Mouse (Mus musculus) megakaryocyte, embryonic 14.5 days (primary cell): ENCODE measurements at regions not wholly inside any gene's neighbourhood (a gene's known extent, or its start where the extent isn't known, plus 50 kb on each side); places are given as distances from the start of the nearest gene placed in this dataset.

Source experiments
- H3K27me3 ChIP-seq: replicated peaks from 2 replicates; pipeline ENCODE3; 2012; ENCODE audit warnings: inconsistent platforms
- H3K36me3 ChIP-seq: replicated peaks from 2 replicates; pipeline ENCODE3; 2012; ENCODE audit warnings: low read length, inconsistent platforms, mixed read lengths
- H3K4me1 ChIP-seq: 2 replicates; pipeline ENCODE4 v1.6.1; 2012; ENCODE audit warnings: inconsistent platforms
- H3K4me3 ChIP-seq: replicated peaks from 2 replicates; pipeline ENCODE3; 2012; ENCODE audit warnings: moderate library complexity, mild to moderate bottlenecking, inconsistent platforms
- H3K9me3 ChIP-seq: 2 replicates; pipeline ENCODE4 v1.6.1; 2012; ENCODE audit warnings: inconsistent platforms
- FLI1 ChIP-seq: IDR thresholded peaks from 2 replicates; pipeline ENCODE4 v1.6.1; 2012; ENCODE audit warnings: low read length, inconsistent platforms, mixed read lengths
- GATA1 ChIP-seq: IDR thresholded peaks from 3 replicates; pipeline ENCODE4 v1.6.1; 2012; ENCODE audit warnings: mixed read lengths, low read length, inconsistent platforms, borderline replicate concordance

DNA sequence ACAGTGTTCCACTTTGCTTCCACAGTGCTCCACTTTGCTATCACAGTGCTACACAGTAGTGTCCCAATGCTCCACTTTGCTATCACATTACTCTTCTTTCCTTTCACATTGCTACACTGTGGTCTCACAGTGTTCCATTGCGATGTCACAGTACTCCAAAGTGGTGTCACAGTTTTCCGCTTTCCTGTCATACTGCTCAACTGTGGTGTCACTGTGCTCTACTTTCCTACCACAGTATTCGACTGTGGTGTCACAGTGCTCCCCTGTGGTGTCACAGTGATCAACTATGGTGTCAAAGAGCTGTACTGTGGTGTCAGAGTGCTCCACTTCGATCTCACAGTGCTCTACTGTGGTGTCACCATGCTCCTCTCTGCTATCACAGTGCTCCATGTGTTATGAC, 76.1 kb upstream of the Trpm1 start:
- Histone ChIP-seq H3K36me3 (no peaks in the 10 kb centered on the region), H3K27me3 (peaks cover 27% of the 10 kb centered on the region), H3K4me3 (peak overlapping the region; percentile 60), H3K9me3 (peaks cover 67% of the 10 kb centered on the region), H3K4me1 (peaks cover 94% of the 10 kb centered on the region)
- no peak for TF ChIP-seq FLI1
- TF ChIP-seq GATA1 = no peak

DNA sequence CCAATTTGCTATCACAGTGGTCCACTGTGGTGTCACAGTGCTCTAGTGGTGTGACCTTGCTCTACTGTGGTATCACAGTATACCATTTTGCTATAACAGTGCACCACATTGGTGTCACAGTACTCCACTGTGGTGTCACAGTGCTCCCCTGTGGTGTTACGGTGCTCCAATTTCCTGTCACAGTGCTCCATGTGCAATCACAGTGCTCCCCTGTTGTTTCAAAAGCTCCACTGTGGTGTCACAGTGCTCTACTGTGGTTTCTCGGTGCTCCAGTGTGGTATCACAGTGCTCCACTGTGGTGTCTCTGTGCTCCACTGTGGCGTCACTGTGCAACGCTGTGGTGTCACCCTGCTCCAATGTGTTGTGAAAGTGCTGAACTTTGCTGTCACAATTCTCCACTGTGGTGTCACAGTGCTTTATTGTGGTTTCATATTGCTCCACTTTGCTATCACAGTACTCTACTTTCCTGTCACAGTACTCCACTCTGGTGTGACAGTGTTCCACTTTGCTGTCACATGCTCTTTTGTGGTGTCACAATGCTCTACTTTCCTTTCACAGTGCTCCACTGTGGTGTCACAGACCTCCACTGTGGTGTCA, 76.8 kb upstream of the Trpm1 start:
- TF ChIP-seq FLI1 (no peak), GATA1 (no peak)
- H3K9me3 ChIP-seq = peaks cover 61% of the 10 kb centered on the region

DNA sequence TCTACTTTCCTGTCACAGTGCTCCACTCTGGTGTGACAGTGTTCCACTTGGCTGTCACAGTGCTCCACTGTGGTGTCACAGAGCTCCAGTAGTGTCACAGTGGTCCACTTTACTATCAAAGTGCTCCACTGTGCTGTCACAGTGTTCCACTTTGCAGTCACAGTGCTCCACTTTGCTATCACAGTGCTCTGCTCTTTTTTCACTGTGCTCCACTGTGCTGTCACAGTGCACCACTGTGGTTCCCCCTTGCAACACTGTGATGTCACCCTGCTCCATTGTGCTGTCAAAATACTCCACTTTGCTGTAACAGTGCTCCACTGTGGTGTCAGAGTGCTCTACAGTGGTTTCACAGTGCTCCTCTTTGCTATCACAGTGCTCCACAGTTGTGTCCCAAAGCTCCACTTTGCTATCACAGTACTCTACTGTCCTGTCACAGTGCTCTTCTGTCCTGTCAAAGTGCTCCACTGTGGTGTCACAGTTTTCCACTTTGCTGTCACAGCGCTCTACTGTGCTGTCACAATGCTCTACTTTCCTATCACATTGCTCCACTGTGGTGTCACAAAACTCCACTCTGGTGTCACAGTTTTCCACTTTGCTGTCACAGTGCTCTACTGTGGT, 77.8 kb upstream of the Trpm1 start:
- peak overlapping the region; percentile 57 for H3K4me3 ChIP-seq
- H3K9me3 ChIP-seq = peaks cover 50% of the 10 kb centered on the region
- H3K27me3 ChIP-seq = peaks cover 17% of the 10 kb centered on the region
- no peaks in the 10 kb centered on the region for H3K36me3 ChIP-seq
- H3K4me1 ChIP-seq = peaks cover 77% of the 10 kb centered on the region
- TF ChIP-seq GATA1 (no peak), FLI1 (no peak)

More for the DNA sequence above, 76.8 kb upstream of the Trpm1 start:
- H3K4me3 ChIP-seq = peak overlapping the region; percentile 57
- no peaks in the 10 kb centered on the region for H3K36me3 ChIP-seq
- peaks cover 88% of the 10 kb centered on the region for H3K4me1 ChIP-seq
- peaks cover 24% of the 10 kb centered on the region for H3K27me3 ChIP-seq

DNA sequence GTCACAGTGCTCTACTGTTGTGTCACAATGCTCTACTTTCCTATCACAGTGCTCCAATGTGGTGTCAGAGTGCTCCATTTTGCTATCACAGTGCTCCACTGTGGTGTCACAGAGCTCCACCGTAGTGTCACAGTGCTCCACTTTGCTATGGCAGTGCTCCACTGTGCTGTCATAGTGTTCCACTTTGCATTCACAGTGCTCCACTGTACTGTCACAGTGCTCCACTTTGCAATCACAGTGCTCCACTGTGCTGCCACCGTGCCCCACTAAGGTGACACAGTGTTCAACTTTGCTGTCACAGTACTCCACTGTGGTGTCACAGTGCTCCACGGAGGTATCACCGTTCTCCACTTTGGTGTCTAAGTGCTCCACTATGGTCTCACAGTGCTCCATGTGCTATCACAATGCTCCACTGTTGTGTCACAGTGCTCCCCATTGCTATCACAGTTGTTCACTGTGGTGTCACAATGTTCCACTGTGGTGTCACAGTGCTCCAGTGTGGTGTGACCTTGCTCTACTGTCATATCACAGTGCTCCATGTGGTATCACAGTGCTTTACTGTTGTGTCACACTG, 78.9 kb upstream of the Trpm1 start:
- Histone ChIP-seq H3K4me3 (peak overlapping the region; percentile 15), H3K36me3 (no peaks in the 10 kb centered on the region), H3K9me3 (peaks cover 40% of the 10 kb centered on the region), H3K4me1 (peaks cover 70% of the 10 kb centered on the region), H3K27me3 (peaks cover 11% of the 10 kb centered on the region)
- TF ChIP-seq GATA1 (no peak; the same call in 2 of the 3 replicates), FLI1 (no peak)

DNA sequence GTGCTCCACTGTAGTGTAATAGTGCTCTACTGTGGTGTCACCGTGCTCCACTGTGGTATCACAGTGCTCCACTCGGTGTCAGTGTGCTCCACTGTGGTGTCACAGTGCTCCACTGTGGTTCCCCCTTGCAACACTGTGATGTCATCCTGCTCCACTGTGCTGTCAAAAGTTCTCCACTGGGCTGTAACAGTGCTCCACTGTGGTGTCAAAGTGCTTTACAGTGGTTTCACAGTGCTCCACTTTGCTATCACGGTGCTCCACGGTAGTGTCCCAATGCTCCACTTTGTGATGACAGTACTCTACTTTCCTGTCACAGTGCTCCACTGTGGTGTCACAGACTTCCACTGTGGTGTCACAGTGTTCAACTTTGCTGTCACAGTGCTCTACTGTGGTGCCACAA, 79.4 kb upstream of the Trpm1 start:
- peaks cover 10% of the 10 kb centered on the region for H3K27me3 ChIP-seq
- TF ChIP-seq FLI1 = no peak
- no peak for TF ChIP-seq GATA1
- peaks cover 65% of the 10 kb centered on the region for H3K4me1 ChIP-seq
- H3K36me3 ChIP-seq = no peaks in the 10 kb centered on the region
- peaks cover 35% of the 10 kb centered on the region for H3K9me3 ChIP-seq
- peak overlapping the region; percentile 68 for H3K4me3 ChIP-seq

DNA sequence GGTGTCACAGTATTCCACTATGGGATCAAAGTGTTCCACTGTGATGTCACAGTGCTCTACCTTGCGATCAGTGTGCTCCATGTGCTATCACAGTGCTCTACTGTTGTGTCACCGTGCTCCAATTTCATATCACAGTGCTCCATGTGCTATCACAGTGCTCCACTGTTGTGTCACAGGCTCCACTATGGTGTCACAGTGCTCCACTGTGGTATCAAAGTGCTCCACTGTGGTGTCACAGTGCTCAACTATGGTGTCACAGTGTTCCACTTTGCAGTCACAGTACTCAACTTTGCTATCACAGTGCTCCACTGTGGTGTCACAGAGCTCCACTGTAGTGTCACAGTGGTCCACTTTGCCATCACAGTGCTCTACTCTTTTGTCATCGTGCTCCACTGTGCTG, 79.9 kb upstream of the Trpm1 start:
- Histone ChIP-seq H3K9me3 (peaks cover 31% of the 10 kb centered on the region), H3K4me3 (peak overlapping the region; percentile 68), H3K36me3 (no peaks in the 10 kb centered on the region), H3K27me3 (peaks cover 10% of the 10 kb centered on the region), H3K4me1 (peaks cover 61% of the 10 kb centered on the region)
- TF ChIP-seq GATA1 (no peak), FLI1 (no peak)

DNA sequence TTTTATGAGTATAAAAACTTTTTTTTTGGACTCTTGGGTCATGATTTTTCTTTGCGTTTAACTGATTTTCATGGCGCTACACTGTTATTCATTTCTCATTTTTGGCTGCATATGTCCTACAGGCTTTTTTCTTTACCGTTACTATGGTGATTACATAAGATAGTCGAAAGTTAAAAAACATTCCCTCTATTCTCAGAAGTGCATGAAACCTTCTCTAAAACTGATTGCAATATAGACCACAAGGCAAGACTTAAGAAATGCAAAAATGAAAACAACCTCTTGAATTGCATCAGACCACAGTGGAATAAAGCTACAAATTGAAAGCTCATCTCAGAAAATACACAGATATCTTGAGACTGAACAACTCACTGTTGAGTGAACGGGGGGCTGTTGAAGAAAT, 82.7 kb upstream of the Trpm1 start:
- H3K36me3 ChIP-seq = no peaks in the 10 kb centered on the region
- H3K4me1 ChIP-seq = peaks cover 42% of the 10 kb centered on the region
- no peak overlapping the region for H3K4me3 ChIP-seq
- peaks cover 12% of the 10 kb centered on the region; the same call in 1 of the 2 replicates for H3K9me3 ChIP-seq
- H3K27me3 ChIP-seq = peaks cover 5% of the 10 kb centered on the region
- TF ChIP-seq FLI1 = no peak
- TF ChIP-seq GATA1 = no peak

DNA sequence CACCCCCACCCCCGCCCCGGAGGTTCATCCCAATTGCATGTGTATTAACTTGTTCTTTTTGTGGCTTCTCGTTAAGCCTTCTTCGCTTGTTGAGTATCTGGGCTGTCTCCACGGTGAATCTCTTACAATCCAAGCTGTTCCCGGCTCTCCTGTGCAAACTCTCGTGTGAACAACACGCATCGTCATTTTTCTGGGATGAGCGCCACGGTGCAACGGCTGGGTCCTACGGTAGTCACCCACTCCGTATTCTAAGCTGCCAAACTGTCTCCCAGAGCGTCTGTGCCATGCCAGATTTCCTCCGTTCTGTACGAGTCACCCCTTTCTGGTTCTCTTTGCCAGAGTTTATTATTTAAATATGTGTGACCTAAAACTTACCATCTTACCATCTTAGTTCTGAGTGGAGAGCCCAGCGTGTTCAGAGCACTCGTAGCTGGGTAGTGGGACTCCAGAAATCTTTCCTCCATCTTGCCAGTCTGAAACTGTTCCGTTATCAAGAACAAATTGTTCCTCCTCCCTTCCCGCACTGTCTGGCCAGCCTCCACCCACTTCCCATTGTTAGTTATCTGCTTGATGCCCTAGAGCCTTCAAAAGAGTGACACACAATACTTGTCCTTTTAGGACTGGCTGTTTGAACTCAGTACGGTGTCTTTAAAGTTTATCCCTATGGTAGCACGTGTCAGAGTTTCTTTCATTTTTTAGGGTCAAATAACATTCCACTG, 87.9 kb upstream of the Trpm1 start:
- no peaks in the 10 kb centered on the region for H3K36me3 ChIP-seq
- H3K4me1 ChIP-seq = peaks cover 59% of the 10 kb centered on the region
- TF ChIP-seq FLI1 (no peak), GATA1 (no peak)
- no peaks in the 10 kb centered on the region for H3K27me3 ChIP-seq
- H3K4me3 ChIP-seq = no peak overlapping the region
- no peaks in the 10 kb centered on the region for H3K9me3 ChIP-seq

DNA sequence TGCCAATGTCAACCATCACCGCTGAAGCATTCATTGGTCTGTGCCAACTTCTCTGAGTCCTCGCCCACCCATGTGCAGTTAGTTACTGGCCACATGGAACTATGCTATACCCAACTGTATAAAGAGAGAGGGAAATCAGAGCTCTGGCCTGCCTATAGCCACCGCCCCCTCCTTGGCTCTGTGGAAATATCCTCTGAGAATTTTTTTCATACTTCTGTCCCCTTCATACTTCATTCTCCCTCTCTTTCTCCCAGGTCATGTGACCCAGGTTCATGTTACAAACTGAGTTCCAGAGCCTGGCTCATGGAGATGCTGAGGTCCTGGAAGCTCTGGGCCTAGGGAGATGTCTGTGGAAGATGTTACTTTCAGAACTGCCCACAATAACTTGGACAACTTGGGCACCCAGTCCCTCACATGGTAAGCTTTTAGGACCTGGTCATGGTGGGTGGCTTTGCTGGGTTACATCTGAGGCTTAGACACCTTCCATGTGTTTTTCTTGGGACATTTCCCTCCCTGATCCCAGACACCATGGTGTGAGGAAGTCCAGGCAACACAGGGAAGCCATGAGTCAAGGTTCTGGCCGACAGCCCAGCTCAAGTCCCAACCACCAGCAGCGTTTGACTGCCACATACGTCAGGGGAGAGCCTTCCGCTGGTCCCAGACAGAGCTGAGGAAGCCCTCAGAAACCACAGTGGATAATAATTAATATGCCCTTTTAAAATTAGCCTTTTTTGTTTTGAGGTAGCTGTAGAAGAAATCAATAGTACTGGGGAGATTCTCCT, 89.0 kb upstream of the Trpm1 start:
- Histone ChIP-seq H3K4me3 (peak overlapping the region; percentile 70), H3K4me1 (peaks cover 65% of the 10 kb centered on the region), H3K9me3 (no peaks in the 10 kb centered on the region), H3K27me3 (no peaks in the 10 kb centered on the region), H3K36me3 (no peaks in the 10 kb centered on the region)
- no peak for TF ChIP-seq GATA1
- no peak for TF ChIP-seq FLI1
